ENCODE assay signal across 8 mouse cellular contexts in the genomic region with DNA sequence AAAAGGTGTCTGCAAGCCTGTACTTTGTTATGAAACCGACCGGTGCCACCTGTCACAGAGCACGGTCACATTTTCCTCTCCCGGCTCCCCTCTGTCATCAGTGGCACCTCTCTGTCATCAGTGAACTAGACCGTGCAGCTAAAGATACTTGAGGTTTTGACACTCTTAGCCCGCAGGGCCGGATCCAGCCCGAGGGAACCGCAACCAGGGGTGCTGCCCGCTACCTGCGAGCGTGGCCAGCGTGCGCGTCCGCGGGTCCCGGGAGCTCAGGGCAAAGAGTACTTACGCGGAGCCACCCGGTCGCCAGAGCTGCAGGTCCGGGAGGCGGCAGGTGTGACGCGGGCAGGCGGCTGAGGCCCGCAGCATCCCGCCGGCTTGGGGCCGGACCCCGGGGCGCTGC. TPM values are rescaled to one million over a fixed set of nuclear protein-coding genes. Genes with fewer than 3 reads are reported as not detected.
DNase-seq lines count a peak whose midpoint lies in the region; ATAC-seq lines count a peak whose summit lies in the region.

No protein-coding gene starts in this region.

- H3K27ac ChIP-seq in liver, embryonic 15.5 days (replicated peaks) = no peak overlapping the region

- 2% methylated on average over 33 of the region's 33 CpGs for WGBS in liver, embryonic 15.5 days (ENCODE audit: insufficient replicate concordance)

- peak overlapping the region; percentile 97 for H3K4me2 ChIP-seq in liver, embryonic 15.5 days

- H3K36me3 ChIP-seq in liver, embryonic 15.5 days (replicated peaks) = 0 out of 2 replicates have a peak, but pooled peaks cover 2% of the 10 kb centered on the region

- peaks cover 25% of the 10 kb centered on the region for H3K4me1 ChIP-seq in liver, embryonic 15.5 days (replicated peaks)

- no peak for ATAC-seq in liver, embryonic 15.5 days (ENCODE audit: insufficient read depth)

- peak; percentile 30 for DNase-seq in ovary, postnatal 36 days (ENCODE audit: low spot score)
- no peak for DNase-seq in ovary, postnatal 14 days (ENCODE audit: low spot score)
- DNase-seq in cerebellum, adult 11 months = peak; percentile 67
- DNase-seq in frontal cortex, postnatal 10 days (ENCODE audit: low spot score in 2 of 2) = peak; percentile 26 to 37
- peak; percentile 37 for DNase-seq in kidney, adult 18-20 months
- peak; percentile 10 for DNase-seq in right cerebral cortex, postnatal 4 days
- DNase-seq in gastrocnemius, postnatal 25 days = no peak

- peak overlapping the region; percentile 92 for H3K4me3 ChIP-seq in liver, embryonic 15.5 days (replicated peaks)

- peaks cover 70% of the 10 kb centered on the region for H3K27me3 ChIP-seq in liver, embryonic 15.5 days

- H3K9me3 ChIP-seq in liver, embryonic 15.5 days (replicated peaks) = no peaks in the 10 kb centered on the region

- H3K9ac ChIP-seq in liver, embryonic 15.5 days = peak overlapping the region; percentile 32; the same call in 1 of the 2 replicates

RNA-seq across cellular contexts. Expression of gene Ccdc92, which starts 0.8 kb away (rescaled TPM):
- polyA plus RNA-seq in liver, embryonic 15.5 days (2015; fragmentation: Nextera tagmentation; extraction: Ambion mirVana) = 0.45 and 0.47 TPM in 2 replicates
- under 1 TPM; 0.26 to 0.40 TPM for total RNA-seq in gastrocnemius, postnatal 25 days (2021)

RNA-seq across cellular contexts. Expression of gene Zfp664, which starts 1.0 kb away (rescaled TPM):
- polyA plus RNA-seq in liver, embryonic 15.5 days (2015; fragmentation: Nextera tagmentation; extraction: Ambion mirVana) = 11.7 and 13.7 TPM in 2 replicates
- 10 to 100 TPM; 18.2 to 19.0 TPM for total RNA-seq in gastrocnemius, postnatal 25 days (2021)

Comparison
In these comparisons a context has a peak if more than half of its experiments do, and no peak if none do; other contexts are left out.
1. DNase-seq: peak in ovary, postnatal 36 days (single experiment), cerebellum, adult 11 months (single experiment), frontal cortex, postnatal 10 days (2 of 2), kidney, adult 18-20 months (single experiment) and right cerebral cortex, postnatal 4 days (single experiment); none in ovary, postnatal 14 days (single experiment) and gastrocnemius, postnatal 25 days (single experiment).